Mouse (Mus musculus) olfactory bulb, adult 2 months (tissue): ENCODE measurements around the gene 4931428F04Rik.

Source experiments
- CTCF ChIP-seq: fragments of 200-500 bp; IDR thresholded peaks from 2 replicates; pipeline ENCODE4 v1.5.1; 2012; ENCODE audit warnings: low read depth, mild to moderate bottlenecking, low read length, moderate library complexity; ENCODE audit not compliant: insufficient read depth
- POLR2A ChIP-seq: fragments of 200-500 bp; IDR thresholded peaks from 2 replicates; pipeline ENCODE4 v1.6.1; 2012; ENCODE audit warnings: mild to moderate bottlenecking, low read depth, low read length, moderate library complexity; ENCODE audit not compliant: insufficient read depth

- TF ChIP-seq CTCF (no peak), POLR2A (no peak)
Observed at GRCm38 (mm10) chr8:105326968-105327367, 37.3 kb upstream of the 4931428F04Rik start.
